9 mouse cellular contexts compared by ENCODE assay signal in genomic region chr1:170844380-170844779, GRCm38 (mm10). TPM values are rescaled to one million over a fixed set of nuclear protein-coding genes. Genes with fewer than 3 reads are reported as not detected.
A peak's percentile ranks its signal among the peaks of the same experiment; 100 is the strongest.
DNase-seq lines count a peak whose midpoint lies in the region; ATAC-seq and TF ChIP-seq lines count a peak whose summit lies in the region.
"Had no signal": no experiment of that assay in that cellular context is flagged by ENCODE, and none has a peak within 500 bp of the region (broad histone marks: within the 10 kb centered on the region; RNA-seq: fewer than 3 reads in every experiment).

No protein-coding gene starts in this region.

- intact Hi-C loops in heart, adult 2 months (cut with DNase I), result no loop called here
- intact Hi-C loops in heart, postnatal 25 days (cut with DNase I), result no loop called here

- H3K36me3 ChIP-seq in heart, adult 2 months (ENCODE audit: control insufficient read depth, insufficient read depth, low read length), result peaks cover 12% of the 10 kb centered on the region
- no peaks in the 10 kb centered on the region for H3K36me3 ChIP-seq in neural tube, embryonic 15.5 days
- peaks cover 15% of the 10 kb centered on the region; the same call in 1 of the 2 replicates for H3K36me3 ChIP-seq in embryonic facial prominence, embryonic 10.5 days (replicated peaks)

- peaks cover 3% of the 10 kb centered on the region for H3K4me1 ChIP-seq in heart, adult 2 months (ENCODE audit: control insufficient read depth, insufficient read depth, low read length)
- H3K4me1 ChIP-seq in neural tube, embryonic 15.5 days, result no peaks in the 10 kb centered on the region
- no peaks in the 10 kb centered on the region for H3K4me1 ChIP-seq in embryonic facial prominence, embryonic 10.5 days

- no peak overlapping the region for H3K4me2 ChIP-seq in neural tube, embryonic 15.5 days
- H3K4me2 ChIP-seq: heart, embryonic 15.5 days had no signal

- no peak overlapping the region for H3K9ac ChIP-seq in heart, adult 2 months (ENCODE audit: low read depth, low read length)
- no peak overlapping the region for H3K9ac ChIP-seq in neural tube, embryonic 15.5 days (replicated peaks)
- H3K9ac ChIP-seq: heart, embryonic 15.5 days had no signal

- TF ChIP-seq CTCF in heart, adult 2 months (IDR thresholded peaks at IDR 0.05), result peak; percentile 57

- no peak overlapping the region for H3K27ac ChIP-seq in heart, adult 2 months
- no peak overlapping the region for H3K27ac ChIP-seq in neural tube, embryonic 15.5 days (replicated peaks)
- H3K27ac ChIP-seq in embryonic facial prominence, embryonic 10.5 days (replicated peaks), result no peak overlapping the region

- no peak for ATAC-seq in neural tube, embryonic 15.5 days (ENCODE audit: low FRiP score)

- no peak for TF ChIP-seq EP300 in heart, adult 2 months (IDR thresholded peaks at IDR 0.05; ENCODE audit: insufficient read depth, low read depth, low read length)

- WGBS in heart, adult 2 months, result 68% methylated on average over 8 of the region's 8 CpGs
- WGBS in neural tube, embryonic 15.5 days, result 56% methylated on average over 8 of the region's 8 CpGs
- WGBS in embryonic facial prominence, embryonic 10.5 days, result 52% methylated on average over 8 of the region's 8 CpGs

- peaks cover 3% of the 10 kb centered on the region for H3K79me2 ChIP-seq in heart, adult 2 months (replicated peaks; ENCODE audit: control insufficient read depth, insufficient read depth, low read length)

- no peak for DNase-seq in heart, adult 2 months
- DNase-seq in heart, postnatal 25 days (ENCODE audit: low spot score), result no peak
- DNase-seq in neural tube, embryonic 10.5 days (ENCODE audit: extremely low spot score, low spot score), result peak; percentile 23
- DNase-seq in embryonic facial prominence, embryonic 10.5 days (ENCODE audit: low spot score), result peak; percentile 45
- DNase-seq in naive thymus-derived CD4-positive, alpha-beta T cell, adult 2 months (ENCODE audit: low read depth), result peak; percentile 66
- DNase-seq in adrenal gland, adult 8-10 months, result no peak
- DNase-seq in urinary bladder, postnatal 36 days (ENCODE audit: low spot score in 2 of 2), result no peak

- no peaks in the 10 kb centered on the region for H3K9me3 ChIP-seq in neural tube, embryonic 15.5 days (replicated peaks)
- H3K9me3 ChIP-seq in embryonic facial prominence, embryonic 10.5 days, result no peaks in the 10 kb centered on the region
- H3K9me3 ChIP-seq: heart, embryonic 15.5 days had no signal

- H3K4me3 ChIP-seq in heart, adult 2 months, result no peak overlapping the region
- no peak overlapping the region for H3K4me3 ChIP-seq in neural tube, embryonic 15.5 days (replicated peaks)
- no peak overlapping the region for H3K4me3 ChIP-seq in embryonic facial prominence, embryonic 10.5 days
- H3K4me3 ChIP-seq: heart, embryonic 15.5 days had no signal

- no peaks in the 10 kb centered on the region for H3K27me3 ChIP-seq in heart, adult 2 months (ENCODE audit: control insufficient read depth, insufficient read depth, low read length)
- no peaks in the 10 kb centered on the region for H3K27me3 ChIP-seq in neural tube, embryonic 15.5 days (replicated peaks)
- no peaks in the 10 kb centered on the region for H3K27me3 ChIP-seq in embryonic facial prominence, embryonic 10.5 days (replicated peaks; ENCODE audit: low read depth, poor library complexity, severe bottlenecking)
- H3K27me3 ChIP-seq: heart, embryonic 15.5 days had no signal

- TF ChIP-seq POLR2A in heart, adult 2 months (IDR thresholded peaks at IDR 0.05; ENCODE audit: insufficient read depth, low read depth, low read length), result no peak

RNA-seq across cellular contexts. Expression of gene Atf6, which starts 23.2 kb away (rescaled TPM):
- 10 to 100 TPM; 62.6 to 82.3 TPM for total RNA-seq in heart, adult 2 months (2021)
- 22.0 and 44.5 TPM in 2 replicates for polyA plus RNA-seq in heart, adult 2 months (2012; rRNA removed)
- 10 to 100 TPM; 56.5 to 58.9 TPM for total RNA-seq in heart, postnatal 25 days (2021)
- polyA plus RNA-seq in neural tube, embryonic 15.5 days (2015; fragmentation: Nextera tagmentation; extraction: Ambion mirVana), result 7.1 and 7.2 TPM in 2 replicates
- 7.0 and 8.0 TPM in 2 replicates for polyA plus RNA-seq in embryonic facial prominence, embryonic 10.5 days (2016; fragmentation: Nextera tagmentation; extraction: Ambion mirVana)
- total RNA-seq in adrenal gland, adult 8-10 months (2022), result 10 to 100 TPM; 39.7 to 46.8 (median 43.5) TPM

RNA-seq across cellular contexts. Expression of gene Gm26620, which starts 40.5 kb away (rescaled TPM):
- total RNA-seq in heart, adult 2 months (2021), result under 1 TPM in 1 of 2 experiments, not detected in 1; 0.52 TPM
- polyA plus RNA-seq in heart, adult 2 months (2012; rRNA removed), result 0.53 and 0.61 TPM in 2 replicates
- under 1 TPM; 0.31 to 0.34 TPM for total RNA-seq in heart, postnatal 25 days (2021)
- polyA plus RNA-seq in neural tube, embryonic 15.5 days (2015; fragmentation: Nextera tagmentation; extraction: Ambion mirVana), result 0.36 and 0.91 TPM in 2 replicates
- 0.19 TPM in 1 of 2 replicates, not detected in the other for polyA plus RNA-seq in embryonic facial prominence, embryonic 10.5 days (2016; fragmentation: Nextera tagmentation; extraction: Ambion mirVana)
- total RNA-seq in adrenal gland, adult 8-10 months (2022), result 1 to 10 TPM; 1.0 to 2.7 (median 1.8) TPM

RNA-seq across cellular contexts. Expression of gene Dusp12, which starts 41.0 kb away (rescaled TPM):
- total RNA-seq in heart, adult 2 months (2021), result 1 to 10 TPM; 6.8 to 7.0 TPM
- 6.7 and 10.3 TPM in 2 replicates for polyA plus RNA-seq in heart, adult 2 months (2012; rRNA removed)
- total RNA-seq in heart, postnatal 25 days (2021), result 1 to 10 TPM; 6.7 to 7.0 TPM
- polyA plus RNA-seq in neural tube, embryonic 15.5 days (2015; fragmentation: Nextera tagmentation; extraction: Ambion mirVana), result 43.5 and 51.7 TPM in 2 replicates
- polyA plus RNA-seq in embryonic facial prominence, embryonic 10.5 days (2016; fragmentation: Nextera tagmentation; extraction: Ambion mirVana), result 35.5 and 38.2 TPM in 2 replicates
- 10 to 100 TPM; 20.7 to 34.0 (median 24.7) TPM for total RNA-seq in adrenal gland, adult 8-10 months (2022)

Comparison
In these comparisons a context has a peak if more than half of its experiments do, and no peak if none do; other contexts are left out.
1. DNase-seq: peak in neural tube, embryonic 10.5 days (single experiment), embryonic facial prominence, embryonic 10.5 days (single experiment) and naive thymus-derived CD4-positive, alpha-beta T cell, adult 2 months (single experiment); none in heart, adult 2 months (0 of 2), heart, postnatal 25 days (single experiment), adrenal gland, adult 8-10 months (single experiment) and urinary bladder, postnatal 36 days (0 of 2).